In the genomic region with DNA sequence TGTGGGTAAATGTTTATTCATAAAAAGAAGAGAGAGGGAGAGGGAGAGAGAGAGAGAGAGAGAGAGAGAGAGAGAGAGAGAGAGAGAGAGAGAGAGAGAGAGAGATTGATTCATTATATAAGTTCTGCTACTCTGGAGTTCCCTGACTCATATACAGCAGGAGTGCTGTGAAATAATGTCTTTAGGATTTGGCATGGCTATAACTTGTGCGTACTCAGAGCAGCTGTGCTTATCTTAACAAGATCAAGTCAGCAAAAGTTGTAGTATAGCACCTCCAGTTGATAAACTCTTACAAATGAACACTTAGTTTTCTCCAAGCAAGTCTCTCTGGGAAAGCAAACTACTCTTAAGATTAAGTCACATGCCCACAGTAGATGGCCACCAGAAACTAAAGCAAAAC, we compare ENCODE assay signal across 18 mouse cellular contexts.
"Had no signal": no experiment of that assay in that cellular context is flagged by ENCODE, and none has a peak within 500 bp of the region (broad histone marks: within the 10 kb centered on the region; RNA-seq: fewer than 3 reads in every experiment).

No protein-coding gene starts in this region.

- H3K4me2 ChIP-seq: lung, embryonic 15.5 days; midbrain, embryonic 11.5 days; midbrain, embryonic 13.5 days; midbrain, embryonic 15.5 days; neural tube, embryonic 12.5 days; stomach, embryonic 15.5 days had no signal

- H3K36me3 ChIP-seq: lung, embryonic 15.5 days; midbrain, embryonic 13.5 days; midbrain, embryonic 15.5 days; neural tube, embryonic 12.5 days; stomach, embryonic 15.5 days had no signal

- H3K27me3 ChIP-seq: lung, embryonic 15.5 days; megakaryocyte, embryonic 14.5 days; midbrain, embryonic 13.5 days; midbrain, embryonic 15.5 days; neural tube, embryonic 12.5 days; stomach, embryonic 15.5 days had no signal

- H3K27ac ChIP-seq: lung, embryonic 15.5 days; macrophage; midbrain, embryonic 13.5 days; midbrain, embryonic 15.5 days; neural tube, embryonic 12.5 days; stomach, embryonic 15.5 days; stomach, postnatal 0 days had no signal

- H3K9me3 ChIP-seq: lung, embryonic 15.5 days; megakaryocyte, embryonic 14.5 days; midbrain, embryonic 13.5 days; midbrain, embryonic 15.5 days; neural tube, embryonic 12.5 days; stomach, embryonic 15.5 days had no signal

- H3K4me3 ChIP-seq: lung, embryonic 15.5 days; megakaryocyte, embryonic 14.5 days; midbrain, embryonic 13.5 days; midbrain, embryonic 15.5 days; neural tube, embryonic 12.5 days; stomach, embryonic 15.5 days had no signal

- H3K9ac ChIP-seq: liver, postnatal 0 days; lung, embryonic 15.5 days; midbrain, embryonic 13.5 days; midbrain, embryonic 15.5 days; neural tube, embryonic 12.5 days; stomach, embryonic 15.5 days had no signal

- ATAC-seq: liver, postnatal 0 days; lung, postnatal 0 days; midbrain, embryonic 13.5 days; midbrain, embryonic 15.5 days had no signal

- H3K4me1 ChIP-seq: lung, embryonic 15.5 days; megakaryocyte, embryonic 14.5 days; midbrain, embryonic 13.5 days; midbrain, embryonic 15.5 days; neural tube, embryonic 12.5 days; stomach, embryonic 15.5 days had no signal

- DNase-seq: liver, postnatal 0 days; lung, adult 2 months; lung, postnatal 14 days; lung, postnatal 36 days; right cerebral cortex, postnatal 25 days; thymus, adult 18-20 months; thymus, postnatal 14 days; thymus, postnatal 36 days had no signal
